Mouse (Mus musculus) CH12.LX (cell line): ENCODE data around the gene 4931422A03Rik. TPM values are rescaled to one million over a fixed set of nuclear protein-coding genes. Genes with fewer than 3 reads are reported as not detected.
"Not testable (repeated sequence)": the region's sequence is repeated elsewhere in the genome, so short reads cannot be mapped to it uniquely, and the experiment has no call there.

ENCODE experiments used
- DNase-seq: peaks from one replicate; pipeline ENCODE4 v3.0.0-alpha.2; 2013; ENCODE audit errors: extremely low read depth
- H3K27ac ChIP-seq: 2 replicates; pipeline ENCODE4 v1.5.1; 2012; ENCODE audit warnings: low read depth, mild to moderate bottlenecking, control low read depth, moderate library complexity; ENCODE audit not compliant: insufficient read depth
- H3K27me3 ChIP-seq: replicated peaks from 2 replicates; pipeline ENCODE3; 2012; ENCODE audit warnings: inconsistent platforms
- H3K36me3 ChIP-seq, 2 experiments: replicated peaks in 1 of 2; 2 replicates each; pipeline versions ENCODE3 to v1.6.1; 2012; ENCODE audit warnings: inconsistent platforms in 1 of 2, low read length in 1 of 2, mild to moderate bottlenecking in 1 of 2, mixed read lengths in 1 of 2, moderate library complexity in 1 of 2; ENCODE audit not compliant: control insufficient read depth in 1 of 2, insufficient read depth in 1 of 2
- H3K4me1 ChIP-seq, 2 experiments: 2 replicates each; pipeline ENCODE4 v1.6.1; 2012; ENCODE audit warnings: inconsistent platforms in 1 of 2, moderate library complexity in 1 of 2; ENCODE audit not compliant: insufficient read depth in 2 of 2, control insufficient read depth in 1 of 2
- H3K4me2 ChIP-seq: 2 replicates; pipeline ENCODE4 v1.6.1; 2012; ENCODE audit warnings: low read depth, mild to moderate bottlenecking, control low read depth; ENCODE audit not compliant: poor library complexity, insufficient read depth, severe bottlenecking
- H3K4me3 ChIP-seq, 3 experiments: fragments of 150-350 bp in 1 of 3; sonication (generic) in 1 of 3; replicated peaks in 1 of 3; 2 replicates each; pipeline versions ENCODE3 to v1.5.1; 2011 to 2012; ENCODE audit warnings: low read depth in 2 of 3, low read length in 2 of 3, mild to moderate bottlenecking in 2 of 3, moderate library complexity in 2 of 3, control low read depth in 1 of 3, improper control_type of control experiment in 1 of 3, inconsistent platforms in 1 of 3, mixed read lengths in 1 of 3; ENCODE audit not compliant: poor library complexity in 1 of 3
- H3K79me2 ChIP-seq: replicated peaks from 2 replicates; pipeline ENCODE4 v1.6.1; 2012; ENCODE audit warnings: mild to moderate bottlenecking, moderate library complexity; ENCODE audit not compliant: control insufficient read depth, poor library complexity, insufficient read depth, severe bottlenecking; ENCODE audit errors: extremely low read depth
- H3K9ac ChIP-seq: 2 replicates; pipeline ENCODE4 v1.6.1; 2012; ENCODE audit warnings: low read depth, mild to moderate bottlenecking, control low read depth, moderate library complexity; ENCODE audit not compliant: insufficient read depth
- H3K9me3 ChIP-seq: replicated peaks from 2 replicates; pipeline ENCODE3; 2012; ENCODE audit warnings: low read length, inconsistent platforms, mixed read lengths
- BHLHE40 ChIP-seq: IDR thresholded peaks from 2 replicates; pipeline ENCODE4 v1.6.1; 2011; ENCODE audit warnings: mild to moderate bottlenecking, low read depth, low read length, improper control_type of control experiment
- CHD1 ChIP-seq: IDR thresholded peaks from 2 replicates; pipeline ENCODE4 v1.6.1; 2012; ENCODE audit warnings: low read depth, low read length, improper control_type of control experiment, inconsistent platforms
- CHD2 ChIP-seq: IDR thresholded peaks from 2 replicates; pipeline ENCODE4 v1.6.1; 2011; ENCODE audit warnings: low read length, improper control_type of control experiment
- E2F4 ChIP-seq: IDR thresholded peaks from 2 replicates; pipeline ENCODE4 v1.6.1; 2011; ENCODE audit warnings: low read depth, low read length, improper control_type of control experiment; ENCODE audit not compliant: insufficient replicate concordance
- IRF4 ChIP-seq: IDR thresholded peaks from 2 replicates; pipeline ENCODE4 v1.6.1; 2014; ENCODE audit warnings: low read depth, mild to moderate bottlenecking, inconsistent platforms, low read length, improper control_type of control experiment
- JUND ChIP-seq: conservative IDR thresholded peaks from 2 replicates; pipeline ENCODE4 v1.6.1; 2011; ENCODE audit warnings: low read depth, low read length, improper control_type of control experiment
- MAFK ChIP-seq: IDR thresholded peaks from 2 replicates; pipeline ENCODE4 v1.6.1; 2011; ENCODE audit warnings: low read length, improper control_type of control experiment; ENCODE audit not compliant: insufficient replicate concordance
- MAX ChIP-seq: IDR thresholded peaks from 2 replicates; pipeline ENCODE4 v1.6.1; 2011; ENCODE audit warnings: low read length, improper control_type of control experiment
- MAZ ChIP-seq: IDR thresholded peaks from 2 replicates; pipeline ENCODE4 v1.6.1; 2012; ENCODE audit warnings: low read depth, mild to moderate bottlenecking, inconsistent platforms, low read length, improper control_type of control experiment, moderate library complexity
- MEF2A ChIP-seq: IDR thresholded peaks from 2 replicates; pipeline ENCODE4 v1.6.1; 2014; ENCODE audit warnings: low read depth, mild to moderate bottlenecking, inconsistent platforms, low read length, improper control_type of control experiment, borderline replicate concordance
- MYC ChIP-seq: IDR thresholded peaks from 2 replicates; pipeline ENCODE4 v1.6.1; 2011; ENCODE audit warnings: low read depth, mild to moderate bottlenecking, improper control_type of control experiment, low read length
- NELFE ChIP-seq: IDR thresholded peaks from 2 replicates; pipeline ENCODE4 v1.6.1; 2011; ENCODE audit warnings: low read depth, low read length, improper control_type of control experiment
- PAX5 ChIP-seq: IDR thresholded peaks from 2 replicates; pipeline ENCODE4 v1.6.1; 2012; ENCODE audit warnings: low read length, inconsistent platforms, mixed read lengths
- POLR2A ChIP-seq: IDR thresholded peaks from 2 replicates; pipeline ENCODE4 v1.6.1; 2011; ENCODE audit warnings: low read depth, mild to moderate bottlenecking, improper control_type of control experiment, low read length
- POLR2AphosphoS2 ChIP-seq: IDR thresholded peaks from 2 replicates; pipeline ENCODE4 v1.6.1; 2011; ENCODE audit warnings: low read depth, low read length, improper control_type of control experiment
- RAD21 ChIP-seq: IDR thresholded peaks from 2 replicates; pipeline ENCODE4 v1.6.1; 2011; ENCODE audit warnings: low read depth, mild to moderate bottlenecking, low read length, improper control_type of control experiment, moderate library complexity
- RCOR1 ChIP-seq: conservative IDR thresholded peaks from 2 replicates; pipeline ENCODE4 v1.6.1; 2012; ENCODE audit warnings: low read depth, mild to moderate bottlenecking, inconsistent platforms, low read length, improper control_type of control experiment
- TCF12 ChIP-seq: IDR thresholded peaks from 2 replicates; pipeline ENCODE4 v1.6.1; 2014; ENCODE audit warnings: low read depth, mild to moderate bottlenecking, inconsistent platforms, low read length, improper control_type of control experiment
- UBTF ChIP-seq: IDR thresholded peaks from 2 replicates; pipeline ENCODE4 v1.6.1; 2012; ENCODE audit warnings: low read depth, mild to moderate bottlenecking, inconsistent platforms, low read length, improper control_type of control experiment, moderate library complexity
- USF1 ChIP-seq: IDR thresholded peaks from 2 replicates; pipeline ENCODE4 v1.6.1; 2014; ENCODE audit warnings: low read depth, mild to moderate bottlenecking, inconsistent platforms, low read length, improper control_type of control experiment
- USF2 ChIP-seq: conservative IDR thresholded peaks from 2 replicates; pipeline ENCODE4 v1.6.1; 2011; ENCODE audit warnings: low read depth, low read length, improper control_type of control experiment
- ZC3H11A ChIP-seq: IDR thresholded peaks from 2 replicates; pipeline ENCODE4 v1.6.1; 2012; ENCODE audit warnings: low read depth, mild to moderate bottlenecking, inconsistent platforms, low read length, improper control_type of control experiment
- ZKSCAN1 ChIP-seq: IDR thresholded peaks from 2 replicates; pipeline ENCODE4 v1.6.1; 2012; ENCODE audit warnings: low read depth, inconsistent platforms, low read length, improper control_type of control experiment, borderline replicate concordance
- ZMIZ1 ChIP-seq: IDR thresholded peaks from 2 replicates; pipeline ENCODE4 v1.6.1; 2012; ENCODE audit warnings: low read depth, mild to moderate bottlenecking, inconsistent platforms, low read length, improper control_type of control experiment
- ZNF384 ChIP-seq: IDR thresholded peaks from 2 replicates; pipeline ENCODE4 v1.6.1; 2012; ENCODE audit warnings: low read depth, low read length, improper control_type of control experiment, inconsistent platforms
- dilution Hi-C: fragments of 300-500 bp; cut with MboI; formaldehyde crosslinking; loops from 2 replicates; pipeline ENCODE4 v1.14.3; 2020; ENCODE audit warnings: low sequenced_read_pairs; ENCODE audit not compliant: extremely low pct_unique_long_range_greater_than_20kb, extremely low pct_ligation_motif_present
- in situ Hi-C: fragments of 300-500 bp; cut with MboI; formaldehyde crosslinking; loops from 3 replicates; pipeline ENCODE4 v1.14.3; 2019; ENCODE audit warnings: low sequenced_read_pairs, low pct_ligation_motif_present, low pct_unique_long_range_greater_than_20kb, mixed read lengths
- polyA plus RNA-seq: library from polyadenylated mRNA; unstranded; fragments of >175 nt; gene quantifications from 2 replicates; pipeline ENCODE4 v1.2.1, GENCODE M21; 2012; ENCODE audit warnings: low read depth; ENCODE audit not compliant: insufficient read length
- total RNA-seq, 2 experiments: library from RNA; depleted of rRNA; stranded (reverse); fragments of 300-350 nt in 1 of 2; fragments of >200 nt in 1 of 2; gene quantifications; 2 replicates each; pipeline ENCODE4 v1.2.3; 2012 to 2014

The 4931422A03Rik gene
- total and polyA plus RNA-seq, 3 experiments: 0.68 to 2.4 TPM; not detected in 1

- Histone ChIP-seq H3K36me3 (no peaks in the 10 kb centered on the region), H3K4me2 (no peak overlapping the region), H3K4me1 (peaks cover 3 to 20% of the 10 kb centered on the region in 2 experiments; a peak in 2 of 4 replicates)
- TF ChIP-seq MAFK (no peak), RCOR1 (no peak), MYC (no peak), UBTF (no peak), BHLHE40 (no peak), NELFE (no peak), JUND (no peak), TCF12 (no peak), CHD2 (no peak), ZKSCAN1 (no peak), IRF4 (no peak), MAZ (no peak), MEF2A (no peak), ZNF384 (no peak), MAX (no peak)
- TF ChIP-seq, all 38 proteins: peak for 0
- Histone ChIP-seq H3K4me3 (no peak overlapping the region), H3K27me3 (peaks cover 3% of the 10 kb centered on the region), H3K9ac (no peak overlapping the region), H3K79me2 (peaks cover 11% of the 10 kb centered on the region), H3K27ac (no peak overlapping the region), H3K9me3 (peaks cover 3% of the 10 kb centered on the region)
- in situ Hi-C loops (loop anchor here (25.0 kb wide), 1 partner anchor 563 kb away; the partner anchor contains the start of gene Cstf3), dilution Hi-C loops (no loop called here)
- no peak for DNase-seq
Measured at GRCm38 (mm10) chr2:104024656-104025055, 3.5 kb downstream of the 4931422A03Rik start.

GRCm38 (mm10) chr2:104023096-104023495 is 5.1 kb downstream of the 4931422A03Rik start:
- Histone ChIP-seq H3K4me1 (peaks cover 0 to 10% of the 10 kb centered on the region in 2 experiments; a peak in 2 of 4 replicates), H3K27ac (no peak overlapping the region), H3K4me2 (no peak overlapping the region), H3K79me2 (no peaks in the 10 kb centered on the region), H3K4me3 (no peak overlapping the region), H3K9me3 (peaks cover 3% of the 10 kb centered on the region), H3K9ac (no peak overlapping the region), H3K27me3 (peaks cover 3% of the 10 kb centered on the region), H3K36me3 (no peaks in the 10 kb centered on the region)
- DNase-seq: no peak
- dilution Hi-C loops: no loop called here
- no peak for TF ChIP-seq IRF4
- no peak for TF ChIP-seq USF1
- no peak for TF ChIP-seq CHD1
- no peak for TF ChIP-seq RAD21
- no peak for TF ChIP-seq USF2
- no peak for TF ChIP-seq PAX5
- TF ChIP-seq CHD2: no peak
- TF ChIP-seq POLR2AphosphoS2: no peak
- no peak for TF ChIP-seq ZMIZ1
- TF ChIP-seq E2F4: no peak
- TF ChIP-seq NELFE: no peak
- TF ChIP-seq MEF2A: no peak
- TF ChIP-seq POLR2A: no peak
- TF ChIP-seq MYC: no peak
- TF ChIP-seq ZC3H11A: no peak
- in situ Hi-C loops: no loop called here

GRCm38 (mm10) chr2:104008853-104009252 is 19.3 kb downstream of the 4931422A03Rik start:
- H3K27me3 ChIP-seq, H3K27ac ChIP-seq, H3K4me3 ChIP-seq, H3K9ac ChIP-seq, H3K79me2 ChIP-seq, H3K4me2 ChIP-seq, DNase-seq, dilution Hi-C loops, H3K9me3 ChIP-seq, H3K36me3 ChIP-seq, H3K4me1 ChIP-seq: not testable (repeated sequence)
- in situ Hi-C loops: loop anchor here (10.0 kb wide), 2 partner anchors 264 to 444 kb away; partner anchors contain the start of gene Abtb2
